8 mouse cellular contexts compared by ENCODE assay signal in genomic region chr14:100457870-100458726, GRCm38 (mm10).
A peak's percentile ranks its signal among the peaks of the same experiment; 100 is the strongest.
DNase-seq lines count a peak whose midpoint lies in the region; ATAC-seq and TF ChIP-seq lines count a peak whose summit lies in the region.

No protein-coding gene starts in this region.

- H3K27ac ChIP-seq in heart, postnatal 0 days (ENCODE audit: low read depth), result no peak overlapping the region
- H3K27ac ChIP-seq in forebrain, embryonic 10.5 days, result peak overlapping the region; percentile 87
- no peak overlapping the region for H3K27ac ChIP-seq in kidney, postnatal 0 days
- peak overlapping the region; percentile 85 for H3K27ac ChIP-seq in midbrain, embryonic 14.5 days (replicated peaks; ENCODE audit: low read depth, low read length)

- H3K27me3 ChIP-seq in heart, postnatal 0 days (ENCODE audit: control insufficient read depth, insufficient read depth, low read length), result no peaks in the 10 kb centered on the region
- peaks cover 10% of the 10 kb centered on the region; the same call in 1 of the 2 replicates for H3K27me3 ChIP-seq in forebrain, embryonic 10.5 days (ENCODE audit: poor library complexity, severe bottlenecking)
- H3K27me3 ChIP-seq in kidney, postnatal 0 days (ENCODE audit: insufficient read depth, low read length), result no peaks in the 10 kb centered on the region
- H3K27me3 ChIP-seq in midbrain, embryonic 14.5 days (ENCODE audit: control insufficient read depth, insufficient read depth, low read length), result no peaks in the 10 kb centered on the region

- peaks cover 11% of the 10 kb centered on the region; the same call in 1 of the 2 replicates for H3K4me1 ChIP-seq in heart, postnatal 0 days (ENCODE audit: control insufficient read depth, insufficient read depth)
- peaks cover 62% of the 10 kb centered on the region for H3K4me1 ChIP-seq in forebrain, embryonic 10.5 days
- 0 out of 2 replicates have a peak, but pooled peaks cover 12% of the 10 kb centered on the region for H3K4me1 ChIP-seq in kidney, postnatal 0 days (replicated peaks; ENCODE audit: insufficient read depth, low read length)
- H3K4me1 ChIP-seq in midbrain, embryonic 14.5 days (ENCODE audit: control insufficient read depth, insufficient read depth, low read length), result peaks cover 36% of the 10 kb centered on the region

- 52% methylated on average over 7 of the region's 7 CpGs for WGBS in heart, postnatal 0 days
- 33% methylated on average over 7 of the region's 7 CpGs for WGBS in forebrain, embryonic 10.5 days
- 37% methylated on average over 7 of the region's 7 CpGs for WGBS in kidney, postnatal 0 days
- WGBS in midbrain, embryonic 14.5 days, result 28% methylated on average over 7 of the region's 7 CpGs

- no peak overlapping the region for H3K4me3 ChIP-seq in heart, postnatal 0 days (ENCODE audit: low read depth, low read length)
- no peak overlapping the region; the same call in 1 of the 2 replicates for H3K4me3 ChIP-seq in forebrain, embryonic 10.5 days
- no peak overlapping the region for H3K4me3 ChIP-seq in kidney, postnatal 0 days (replicated peaks; ENCODE audit: low read depth, low read length)
- H3K4me3 ChIP-seq in midbrain, embryonic 14.5 days (replicated peaks; ENCODE audit: low read depth, low read length), result no peak overlapping the region

- DNase-seq in heart, postnatal 0 days (ENCODE audit: low spot score), result peak; percentile 36
- no peak for DNase-seq in heart, postnatal 25 days (ENCODE audit: low spot score)
- peak; percentile 41 for DNase-seq in forebrain, embryonic 10.5 days (ENCODE audit: extremely low spot score, low spot score)
- peak; percentile 31 for DNase-seq in kidney, postnatal 0 days (ENCODE audit: low spot score)
- peak; percentile 46 for DNase-seq in midbrain, embryonic 14.5 days
- DNase-seq in retina, postnatal 1 day, result no peak

- no peak overlapping the region for H3K4me2 ChIP-seq in heart, postnatal 0 days (ENCODE audit: low read depth, low read length)
- H3K4me2 ChIP-seq in kidney, postnatal 0 days (ENCODE audit: low read length), result no peak overlapping the region
- H3K4me2 ChIP-seq in midbrain, embryonic 14.5 days (ENCODE audit: low read length), result peak overlapping the region; percentile 53

- H3K9ac ChIP-seq in heart, postnatal 0 days (replicated peaks; ENCODE audit: low read depth, low read length), result no peak overlapping the region
- no peak overlapping the region for H3K9ac ChIP-seq in kidney, postnatal 0 days (ENCODE audit: low read depth, low read length)
- H3K9ac ChIP-seq in midbrain, embryonic 14.5 days (replicated peaks; ENCODE audit: low read length), result no peak overlapping the region

- H3K36me3 ChIP-seq in heart, postnatal 0 days (replicated peaks; ENCODE audit: control insufficient read depth, insufficient read depth, low read length), result no peaks in the 10 kb centered on the region
- no peaks in the 10 kb centered on the region for H3K36me3 ChIP-seq in forebrain, embryonic 10.5 days (replicated peaks)
- no peaks in the 10 kb centered on the region for H3K36me3 ChIP-seq in kidney, postnatal 0 days (ENCODE audit: insufficient read depth, low read length)
- H3K36me3 ChIP-seq in midbrain, embryonic 14.5 days (ENCODE audit: control insufficient read depth, insufficient read depth, low read length), result no peaks in the 10 kb centered on the region

- no peak for ATAC-seq in heart, postnatal 0 days (ENCODE audit: insufficient read depth, low read depth)
- ATAC-seq in kidney, postnatal 0 days (replicated peaks; ENCODE audit: low FRiP score, low read depth), result no peak
- no peak for ATAC-seq in midbrain, embryonic 14.5 days (ENCODE audit: low FRiP score, low TSS enrichment)
- no peak for ATAC-seq in erythroblast, adult 5-6 weeks (replicated peaks; ENCODE audit: low FRiP score, poor library complexity, severe bottlenecking)
- ATAC-seq in megakaryocyte, adult 5-6 weeks (ENCODE audit: poor library complexity, severe bottlenecking), result no peak

- intact Hi-C loops in heart, postnatal 25 days (cut with DNase I), result loop anchor here (2.0 to 10.0 kb wide), 4 partner anchors 283 to 837 kb away; no protein-coding TSS in a partner anchor

- peak; percentile 54 for TF ChIP-seq CTCF in heart, postnatal 0 days (IDR thresholded peaks at IDR 0.05; ENCODE audit: low read depth)
- peak; percentile 60 for TF ChIP-seq CTCF in kidney, postnatal 0 days (IDR thresholded peaks at IDR 0.05; ENCODE audit: low read depth)

- no peaks in the 10 kb centered on the region for H3K9me3 ChIP-seq in heart, postnatal 0 days (replicated peaks; ENCODE audit: control insufficient read depth, low read length)
- H3K9me3 ChIP-seq in forebrain, embryonic 10.5 days, result no peaks in the 10 kb centered on the region
- no peaks in the 10 kb centered on the region for H3K9me3 ChIP-seq in kidney, postnatal 0 days (replicated peaks; ENCODE audit: low read length)
- H3K9me3 ChIP-seq in midbrain, embryonic 14.5 days (ENCODE audit: control insufficient read depth, low read length), result no peaks in the 10 kb centered on the region

- no peak for TF ChIP-seq EP300 in heart, postnatal 0 days (IDR thresholded peaks at IDR 0.05; ENCODE audit: low read depth)

Comparison
In these comparisons a context has a peak if more than half of its experiments do, and no peak if none do; other contexts are left out.
1. DNase-seq: peak in heart, postnatal 0 days (single experiment), forebrain, embryonic 10.5 days (single experiment), kidney, postnatal 0 days (single experiment) and midbrain, embryonic 14.5 days (single experiment); none in heart, postnatal 25 days (single experiment) and retina, postnatal 1 day (single experiment).
2. H3K27ac ChIP-seq: peak in forebrain, embryonic 10.5 days (single experiment) and midbrain, embryonic 14.5 days (single experiment); none in heart, postnatal 0 days (single experiment) and kidney, postnatal 0 days (single experiment).